Mouse (Mus musculus): Measurements from ENCODE around the gene Cds1.

- TF ChIP-seq CTCF (IDR thresholded peaks at IDR 0.05; ENCODE audit: insufficient read depth, low read depth, low read length) (no peak), POLR2A (IDR thresholded peaks at IDR 0.05; ENCODE audit: insufficient read depth, low read depth, low read length) (no peak)
Measured at GRCm38 (mm10) chr5:101766248-101766647, 1.3 kb downstream of the Cds1 start.
